Mouse (Mus musculus) retina, embryonic 14.5 days (tissue): Measurements from ENCODE around the gene Usp9x.
A peak's percentile ranks its signal among the peaks of the same experiment; 100 is the strongest.

Source experiments
- DNase-seq: peaks from one replicate; pipeline ENCODE4 v3.0.0-alpha.2; 2015; ENCODE audit warnings: low spot score

The Usp9x gene

DNA sequence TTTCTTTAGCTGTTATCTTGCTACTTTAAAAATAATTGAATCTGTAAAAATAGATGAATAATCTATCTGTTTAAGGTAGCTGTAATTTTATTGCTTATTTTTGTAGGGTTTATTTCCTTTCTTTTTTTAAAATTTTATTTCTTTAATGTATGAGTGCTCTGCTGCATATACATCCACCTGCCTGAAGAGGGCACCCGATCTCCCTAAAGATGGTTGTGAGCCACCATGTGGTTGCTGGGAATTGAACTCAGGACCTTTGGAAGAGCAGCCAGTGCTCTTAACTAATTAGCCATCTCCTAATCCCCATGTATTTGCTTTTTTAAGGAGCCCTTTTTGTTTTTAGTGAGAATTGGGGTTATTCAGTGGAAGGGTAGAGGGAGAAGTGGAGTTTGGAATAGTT, 14.3 kb downstream of the Usp9x start:
- DNase-seq: no peak

- DNase-seq: no peak
Measured at GRCm38 (mm10) chrX:13096985-13097384, 25.7 kb downstream of the Usp9x start.

DNA sequence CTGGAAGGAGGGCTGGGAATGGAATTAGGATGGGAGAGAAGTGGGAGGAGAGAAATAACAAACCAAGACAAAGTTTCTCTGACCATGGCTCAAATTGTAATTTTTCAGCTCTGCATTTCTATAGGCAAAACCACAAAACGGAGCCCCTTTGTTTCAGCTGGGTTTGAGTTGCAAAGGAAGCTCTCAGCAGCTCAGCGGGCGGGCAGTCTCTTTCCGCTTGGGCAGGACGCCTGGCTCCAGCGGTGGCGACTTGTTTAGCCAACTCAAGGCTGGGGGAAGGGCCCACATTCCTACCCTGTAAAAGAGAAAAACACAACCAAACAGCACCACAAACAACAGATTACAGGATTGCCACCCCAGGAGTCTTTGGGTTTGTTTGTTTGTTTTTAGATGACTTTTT, 135.2 kb downstream of the Usp9x start:
- DNase-seq: no peak

DNA sequence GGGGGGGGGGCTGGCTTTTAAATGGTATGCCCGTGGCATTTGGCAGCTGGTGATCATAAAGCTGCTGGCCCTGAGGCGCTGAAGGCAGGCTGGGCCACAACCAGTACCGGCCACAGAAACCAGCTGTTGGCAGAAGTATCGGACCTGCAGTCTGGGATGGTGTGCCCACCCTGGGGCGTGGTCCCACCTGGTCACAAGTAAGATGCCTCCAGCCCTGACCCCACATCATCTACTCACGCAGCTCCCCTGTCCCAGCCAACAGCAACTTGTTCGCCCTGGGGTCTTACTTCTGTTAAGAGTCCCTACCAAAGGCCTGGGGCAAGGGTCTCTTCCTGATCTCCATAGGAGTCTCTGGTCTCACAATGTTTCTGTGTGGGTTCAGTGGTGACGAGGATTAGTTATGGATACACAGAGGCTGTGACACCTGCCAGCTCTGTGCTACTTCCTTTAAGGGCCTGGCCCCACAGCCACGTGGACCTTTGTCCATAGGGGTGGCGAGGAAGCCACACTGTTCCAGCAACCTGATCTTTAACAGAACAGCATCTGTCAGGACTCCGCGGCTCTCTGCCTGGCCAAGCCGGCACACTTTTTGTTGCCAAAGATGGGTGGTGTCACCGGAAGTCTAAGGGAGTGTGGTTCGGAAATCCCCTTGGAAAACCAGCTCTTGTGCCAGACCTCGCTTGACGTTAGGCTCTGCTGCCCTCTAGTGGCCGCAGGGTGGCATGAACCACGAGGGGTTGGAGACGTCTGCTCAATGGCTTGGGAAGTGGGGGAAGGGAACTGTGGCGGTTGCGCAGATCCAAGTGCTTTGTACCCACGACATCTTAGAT, 136.4 kb downstream of the Usp9x start:
- DNase-seq: peak; percentile 89

DNA sequence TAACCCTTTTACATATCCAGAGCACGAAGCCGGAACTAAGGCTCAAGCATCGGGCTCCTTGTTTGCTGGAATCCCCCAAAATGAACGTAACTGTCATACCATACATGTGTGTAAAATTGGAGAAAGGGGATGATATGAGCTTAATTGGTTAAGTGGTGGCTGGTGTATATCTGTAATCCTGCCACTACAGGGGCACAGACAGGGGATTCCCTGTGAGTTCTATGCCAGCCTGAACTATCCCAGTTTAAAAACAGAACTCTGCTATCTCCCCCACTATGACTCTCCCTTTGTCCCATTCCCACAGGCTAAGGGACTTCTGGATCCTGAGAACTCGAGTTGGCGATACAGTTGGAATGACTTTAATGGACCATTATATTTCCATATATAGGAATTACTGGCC, 137.1 kb downstream of the Usp9x start:
- no peak for DNase-seq

DNA sequence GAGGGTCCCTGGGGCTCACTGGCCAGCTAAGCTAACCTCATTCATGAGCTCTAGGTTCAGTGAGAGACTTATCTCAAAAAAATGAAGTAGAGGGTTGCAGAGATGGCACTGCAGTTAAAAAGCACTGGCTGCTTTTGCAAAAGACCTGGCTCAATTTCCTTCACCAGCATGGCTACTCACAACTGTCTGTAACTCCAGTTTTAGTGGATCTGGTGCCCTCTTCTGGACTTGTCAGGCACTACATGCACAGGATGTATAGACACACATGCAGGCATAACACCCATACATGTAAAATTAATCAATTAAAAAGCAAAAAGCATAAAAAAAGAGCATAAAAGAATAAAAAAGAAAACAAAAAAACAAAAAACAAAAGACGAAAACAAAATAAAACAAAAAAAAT, 143.0 kb downstream of the Usp9x start:
- DNase-seq: peak; percentile 23
